Mouse (Mus musculus): ENCODE measurements around the gene Ccdc51. TPM values are rescaled to one million over a fixed set of nuclear protein-coding genes. Genes with fewer than 3 reads are reported as not detected.

The Ccdc51 gene
- polyA plus RNA-seq, 1 experiment from 2014 or later = 21.9 TPM

GRCm38 (mm10) chr9:109097291-109097690, 15.0 kb downstream of the Ccdc51 start:
- peaks cover 21% of the 10 kb centered on the region for H3K4me1 ChIP-seq (replicated peaks; ENCODE audit: control insufficient read depth, insufficient read depth, low read length)
- peaks cover 35% of the 10 kb centered on the region for H3K27me3 ChIP-seq (replicated peaks; ENCODE audit: control insufficient read depth, insufficient read depth, low read length)

GRCm38 (mm10) chr9:109097831-109098230, 15.5 kb downstream of the Ccdc51 start:
- ATAC-seq (replicated peaks; ENCODE audit: low FRiP score) = no peak
- WGBS = 66% methylated on average over 5 of the region's 5 CpGs
- no peak for DNase-seq (ENCODE audit: low spot score)
- no peaks in the 10 kb centered on the region for H3K9me3 ChIP-seq (ENCODE audit: control insufficient read depth, low read length)
- H3K27ac ChIP-seq (ENCODE audit: low read depth, low read length) = no peak overlapping the region
- no peak overlapping the region for H3K4me3 ChIP-seq (ENCODE audit: low read depth, low read length)
- peak overlapping the region; percentile 65 for H3K4me2 ChIP-seq
- H3K27me3 ChIP-seq (replicated peaks; ENCODE audit: control insufficient read depth, insufficient read depth, low read length) = peaks cover 35% of the 10 kb centered on the region
- H3K4me1 ChIP-seq (replicated peaks; ENCODE audit: control insufficient read depth, insufficient read depth, low read length) = peaks cover 21% of the 10 kb centered on the region
- no peak overlapping the region for H3K9ac ChIP-seq (ENCODE audit: low read depth, low read length)
- no peaks in the 10 kb centered on the region; the same call in 1 of the 2 replicates for H3K36me3 ChIP-seq (ENCODE audit: control insufficient read depth, insufficient read depth, low read length)

More at GRCm38 (mm10) chr9:109097291-109097690, 15.0 kb downstream of the Ccdc51 start:
- Histone ChIP-seq H3K9me3 (ENCODE audit: control insufficient read depth, low read length) (no peaks in the 10 kb centered on the region), H3K4me3 (ENCODE audit: low read depth, low read length) (peak overlapping the region; percentile 61), H3K36me3 (ENCODE audit: control insufficient read depth, insufficient read depth, low read length) (no peaks in the 10 kb centered on the region; the same call in 1 of the 2 replicates), H3K4me2 (peak overlapping the region; percentile 65), H3K27ac (ENCODE audit: low read depth, low read length) (peak overlapping the region; percentile 4; the same call in 1 of the 2 replicates), H3K9ac (ENCODE audit: low read depth, low read length) (no peak overlapping the region; the same call in 1 of the 2 replicates)
- 56% methylated on average over 6 of the region's 6 CpGs for WGBS
- ATAC-seq (replicated peaks; ENCODE audit: low FRiP score) (no peak), DNase-seq (ENCODE audit: low spot score) (no peak)

- Histone ChIP-seq H3K27ac (ENCODE audit: low read depth, low read length) (no peak overlapping the region), H3K36me3 (ENCODE audit: control insufficient read depth, insufficient read depth, low read length) (no peaks in the 10 kb centered on the region; the same call in 1 of the 2 replicates), H3K9ac (ENCODE audit: low read depth, low read length) (no peak overlapping the region), H3K4me1 (replicated peaks; ENCODE audit: control insufficient read depth, insufficient read depth, low read length) (peaks cover 21% of the 10 kb centered on the region), H3K4me3 (ENCODE audit: low read depth, low read length) (no peak overlapping the region), H3K4me2 (no peak overlapping the region), H3K27me3 (replicated peaks; ENCODE audit: control insufficient read depth, insufficient read depth, low read length) (peaks cover 35% of the 10 kb centered on the region), H3K9me3 (ENCODE audit: control insufficient read depth, low read length) (no peaks in the 10 kb centered on the region)
- ATAC-seq (replicated peaks; ENCODE audit: low FRiP score) (no peak), DNase-seq (ENCODE audit: low spot score) (no peak)
- 87% methylated on average over 8 of the region's 8 CpGs for WGBS
These were observed 16.1 kb downstream of the Ccdc51 start for GRCm38 (mm10) chr9:109098366-109098765.

GRCm38 (mm10) chr9:109098969-109099368, 16.7 kb downstream of the Ccdc51 start:
- peaks cover 21% of the 10 kb centered on the region for H3K4me1 ChIP-seq (replicated peaks; ENCODE audit: control insufficient read depth, insufficient read depth, low read length)
- WGBS = 56% methylated on average over 6 of the region's 6 CpGs
- no peak overlapping the region for H3K9ac ChIP-seq (ENCODE audit: low read depth, low read length)
- no peak overlapping the region for H3K4me3 ChIP-seq (ENCODE audit: low read depth, low read length)
- H3K9me3 ChIP-seq (ENCODE audit: control insufficient read depth, low read length) = no peaks in the 10 kb centered on the region
- no peak for DNase-seq (ENCODE audit: low spot score)
- no peak for ATAC-seq (replicated peaks; ENCODE audit: low FRiP score)
- peaks cover 3% of the 10 kb centered on the region; the same call in 1 of the 2 replicates for H3K36me3 ChIP-seq (ENCODE audit: control insufficient read depth, insufficient read depth, low read length)
- peaks cover 35% of the 10 kb centered on the region for H3K27me3 ChIP-seq (replicated peaks; ENCODE audit: control insufficient read depth, insufficient read depth, low read length)
- no peak overlapping the region for H3K27ac ChIP-seq (ENCODE audit: low read depth, low read length)
- H3K4me2 ChIP-seq = no peak overlapping the region

GRCm38 (mm10) chr9:109100307-109100928, 18.1 kb downstream of the Ccdc51 start:
- no peak for DNase-seq (ENCODE audit: low spot score)
- Histone ChIP-seq H3K9me3 (ENCODE audit: control insufficient read depth, low read length) (no peaks in the 10 kb centered on the region), H3K4me2 (no peak overlapping the region), H3K4me1 (replicated peaks; ENCODE audit: control insufficient read depth, insufficient read depth, low read length) (peaks cover 15% of the 10 kb centered on the region), H3K36me3 (ENCODE audit: control insufficient read depth, insufficient read depth, low read length) (peaks cover 11% of the 10 kb centered on the region; the same call in 1 of the 2 replicates), H3K27me3 (replicated peaks; ENCODE audit: control insufficient read depth, insufficient read depth, low read length) (peaks cover 21% of the 10 kb centered on the region), H3K9ac (ENCODE audit: low read depth, low read length) (no peak overlapping the region), H3K4me3 (ENCODE audit: low read depth, low read length) (no peak overlapping the region), H3K27ac (ENCODE audit: low read depth, low read length) (no peak overlapping the region)
- WGBS = 84% methylated on average over 20 of the region's 20 CpGs
- no peak for ATAC-seq (replicated peaks; ENCODE audit: low FRiP score)

GRCm38 (mm10) chr9:109101933-109102445, 19.7 kb downstream of the Ccdc51 start:
- DNase-seq (ENCODE audit: low spot score) = no peak
- WGBS = 88% methylated on average over 5 of the region's 5 CpGs
- Histone ChIP-seq H3K4me3 (ENCODE audit: low read depth, low read length) (no peak overlapping the region), H3K27me3 (replicated peaks; ENCODE audit: control insufficient read depth, insufficient read depth, low read length) (peaks cover 5% of the 10 kb centered on the region), H3K27ac (ENCODE audit: low read depth, low read length) (no peak overlapping the region), H3K4me1 (replicated peaks; ENCODE audit: control insufficient read depth, insufficient read depth, low read length) (peaks cover 15% of the 10 kb centered on the region), H3K4me2 (no peak overlapping the region), H3K9me3 (ENCODE audit: control insufficient read depth, low read length) (no peaks in the 10 kb centered on the region), H3K9ac (ENCODE audit: low read depth, low read length) (no peak overlapping the region), H3K36me3 (ENCODE audit: control insufficient read depth, insufficient read depth, low read length) (peaks cover 13% of the 10 kb centered on the region; the same call in 1 of the 2 replicates)
- ATAC-seq (replicated peaks; ENCODE audit: low FRiP score) = no peak

- Histone ChIP-seq H3K36me3 (ENCODE audit: control insufficient read depth, insufficient read depth, low read length) (peaks cover 13% of the 10 kb centered on the region; the same call in 1 of the 2 replicates), H3K4me3 (ENCODE audit: low read depth, low read length) (no peak overlapping the region), H3K9ac (ENCODE audit: low read depth, low read length) (no peak overlapping the region), H3K9me3 (ENCODE audit: control insufficient read depth, low read length) (no peaks in the 10 kb centered on the region), H3K4me1 (replicated peaks; ENCODE audit: control insufficient read depth, insufficient read depth, low read length) (peaks cover 11% of the 10 kb centered on the region), H3K27me3 (replicated peaks; ENCODE audit: control insufficient read depth, insufficient read depth, low read length) (no peaks in the 10 kb centered on the region; the same call in 1 of the 2 replicates), H3K4me2 (no peak overlapping the region), H3K27ac (ENCODE audit: low read depth, low read length) (no peak overlapping the region)
- DNase-seq (ENCODE audit: low spot score) (no peak), ATAC-seq (replicated peaks; ENCODE audit: low FRiP score) (no peak)
- WGBS = 84% methylated on average over 3 of the region's 3 CpGs
These were observed 20.2 kb downstream of the Ccdc51 start for GRCm38 (mm10) chr9:109102541-109102940.

GRCm38 (mm10) chr9:109103250-109103649, 21.0 kb downstream of the Ccdc51 start:
- ATAC-seq (replicated peaks; ENCODE audit: low FRiP score) = no peak
- peaks cover 7% of the 10 kb centered on the region for H3K4me1 ChIP-seq (replicated peaks; ENCODE audit: control insufficient read depth, insufficient read depth, low read length)
- 74% methylated on average over 7 of the region's 7 CpGs for WGBS
- H3K9me3 ChIP-seq (ENCODE audit: control insufficient read depth, low read length) = no peaks in the 10 kb centered on the region
- no peak overlapping the region for H3K4me3 ChIP-seq (ENCODE audit: low read depth, low read length)
- no peak overlapping the region for H3K9ac ChIP-seq (ENCODE audit: low read depth, low read length)
- H3K4me2 ChIP-seq = no peak overlapping the region
- H3K27ac ChIP-seq (ENCODE audit: low read depth, low read length) = no peak overlapping the region
- peaks cover 17% of the 10 kb centered on the region; the same call in 1 of the 2 replicates for H3K36me3 ChIP-seq (ENCODE audit: control insufficient read depth, insufficient read depth, low read length)
- H3K27me3 ChIP-seq (replicated peaks; ENCODE audit: control insufficient read depth, insufficient read depth, low read length) = no peaks in the 10 kb centered on the region
- no peak for DNase-seq (ENCODE audit: low spot score)

GRCm38 (mm10) chr9:109104083-109104482, 21.8 kb downstream of the Ccdc51 start:
- H3K4me3 ChIP-seq (ENCODE audit: low read depth, low read length) = no peak overlapping the region
- no peak overlapping the region for H3K27ac ChIP-seq (ENCODE audit: low read depth, low read length)
- no peaks in the 10 kb centered on the region for H3K4me1 ChIP-seq (replicated peaks; ENCODE audit: control insufficient read depth, insufficient read depth, low read length)
- H3K36me3 ChIP-seq (ENCODE audit: control insufficient read depth, insufficient read depth, low read length) = peaks cover 17% of the 10 kb centered on the region; the same call in 1 of the 2 replicates
- ATAC-seq (replicated peaks; ENCODE audit: low FRiP score) (no peak), DNase-seq (ENCODE audit: low spot score) (no peak)
- no peaks in the 10 kb centered on the region for H3K9me3 ChIP-seq (ENCODE audit: control insufficient read depth, low read length)
- no peaks in the 10 kb centered on the region for H3K27me3 ChIP-seq (replicated peaks; ENCODE audit: control insufficient read depth, insufficient read depth, low read length)
- H3K4me2 ChIP-seq = no peak overlapping the region
- 89% methylated on average over 9 of the region's 9 CpGs for WGBS
- no peak overlapping the region for H3K9ac ChIP-seq (ENCODE audit: low read depth, low read length)
